Mouse (Mus musculus) kidney, adult 2 months (tissue): Measurements from ENCODE around the gene 0610030E20Rik.

Source experiments
- CTCF ChIP-seq: fragments of 200-500 bp; conservative IDR thresholded peaks from 2 replicates; pipeline ENCODE4 v1.5.1; 2011; ENCODE audit warnings: low read depth, mild to moderate bottlenecking, control low read depth, low read length, moderate library complexity, mixed read lengths; ENCODE audit not compliant: insufficient read depth, insufficient read length
- POLR2A ChIP-seq: fragments of 200-500 bp; IDR thresholded peaks from one replicate; pipeline ENCODE4 v1.6.1; 2011; ENCODE audit warnings: low read depth, low read length, control low read depth

- 0 out of 2 replicates have a peak, but pooled peaks have one; percentile 6 for TF ChIP-seq CTCF
- no peak for TF ChIP-seq POLR2A
Observed at GRCm38 (mm10) chr6:72390795-72391521, 43.8 kb downstream of the 0610030E20Rik start.
